Mouse (Mus musculus) lung, postnatal 14 days (tissue): ENCODE measurements around the gene Ccdc120.

Experiments
- DNase-seq: peaks from one replicate; pipeline ENCODE4 v3.0.0; 2021

Ccdc120 gene

DNA sequence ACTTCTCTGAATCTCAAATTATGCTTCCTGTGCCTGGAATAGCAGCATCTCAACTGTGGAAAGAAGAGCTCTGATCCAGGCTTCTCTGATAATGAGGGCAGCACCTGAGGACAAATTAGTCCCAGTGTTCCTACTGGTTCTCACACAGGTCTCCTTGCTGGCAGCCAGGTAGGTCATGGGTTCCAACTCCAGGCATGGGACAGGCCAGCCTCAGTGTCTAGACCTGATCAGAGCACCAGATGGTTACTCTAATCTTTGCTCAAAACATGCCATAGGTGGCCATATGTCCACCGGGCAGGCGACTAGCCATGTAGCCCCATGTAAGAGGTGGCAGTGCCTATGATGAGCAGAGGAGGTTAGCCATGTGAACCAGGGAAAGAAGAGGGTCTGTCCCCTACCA, 62.4 kb downstream of the Ccdc120 start:
- no peak for DNase-seq
